Mouse (Mus musculus) urinary bladder, postnatal 36 days (tissue): Measurements from ENCODE around the gene Gm7075.
"Not testable (repeated sequence)": the region's sequence is repeated elsewhere in the genome, so short reads cannot be mapped to it uniquely, and the experiment has no call there.

Experiments
- DNase-seq, 2 experiments: peaks; one replicate each; pipeline ENCODE4 v3.0.0; 2022; ENCODE audit warnings: low spot score in 2 of 2, mixed read lengths in 1 of 2

Gm7075 gene

DNA sequence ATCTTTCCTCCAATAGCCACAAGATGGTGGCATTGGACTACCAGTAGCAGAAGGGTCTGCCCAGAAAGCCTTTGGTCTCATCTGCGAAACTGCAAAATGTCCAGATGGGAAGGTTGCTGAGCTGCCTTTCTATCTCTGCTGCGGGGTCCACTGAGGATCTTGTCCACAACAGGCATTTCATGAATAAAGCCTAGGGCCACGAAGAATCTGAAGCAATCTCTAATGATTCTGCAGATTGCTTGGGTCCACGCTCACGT lies 1.1 kb upstream of the Gm7075 start:
- no peak for DNase-seq

DNA sequence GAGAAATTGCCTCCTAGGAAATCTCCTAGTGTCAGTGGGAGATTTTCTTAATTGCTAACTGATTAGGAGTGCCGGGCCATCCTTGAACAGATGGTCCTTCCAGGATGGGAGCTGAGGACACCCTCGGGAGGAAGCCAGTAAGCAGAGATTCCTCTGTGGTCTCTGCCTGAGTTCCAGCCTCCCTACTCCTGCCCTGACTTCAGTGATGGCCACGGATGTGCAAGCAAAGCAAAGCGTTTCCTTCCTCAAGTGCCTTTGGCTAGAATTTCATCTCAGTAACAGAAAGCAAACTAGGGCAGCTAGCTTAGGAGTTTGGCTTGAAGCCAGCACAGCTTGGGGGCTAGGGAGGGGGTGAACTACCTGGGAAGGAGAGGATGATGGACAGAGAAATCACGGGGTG lies 4.5 kb downstream of the Gm7075 start:
- DNase-seq: no peak

DNA sequence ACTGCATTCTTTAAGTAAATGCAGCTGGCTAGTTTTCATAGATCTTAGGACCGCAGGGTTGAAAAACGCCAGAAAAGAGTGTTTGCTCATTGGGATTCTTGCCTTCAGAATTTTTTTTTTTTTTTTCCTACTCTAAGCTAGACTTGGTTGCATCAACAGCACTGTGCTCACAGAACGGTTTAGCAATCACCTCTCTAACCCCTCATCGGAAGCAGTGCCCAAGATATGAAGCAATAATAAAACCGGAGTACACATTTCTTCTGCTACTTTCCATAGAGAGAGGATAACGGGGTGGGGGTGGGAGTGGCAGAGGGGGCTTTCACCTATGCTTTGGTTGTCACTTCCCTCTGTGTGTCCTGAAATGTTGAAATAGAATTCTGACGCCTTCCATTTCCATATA lies 5.7 kb downstream of the Gm7075 start:
- DNase-seq: no peak

DNA sequence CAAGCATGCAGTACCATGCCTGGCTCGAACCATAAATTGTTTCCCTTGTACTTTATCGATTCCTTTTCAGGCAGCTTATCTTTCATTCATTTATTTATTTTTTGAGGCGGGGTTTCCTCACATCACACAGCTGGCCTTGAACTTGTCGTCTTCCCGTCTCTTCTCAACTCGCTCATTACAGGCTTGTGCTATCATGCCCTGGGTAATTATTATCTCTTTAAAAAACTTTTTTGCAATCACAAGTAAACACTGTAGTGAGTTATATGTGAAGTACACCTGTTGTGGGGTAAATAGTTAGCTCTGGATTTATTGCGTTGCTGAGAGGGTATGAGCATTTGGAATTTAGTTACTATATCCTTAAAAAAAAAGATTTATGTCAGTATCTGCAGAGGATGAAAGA lies 6.3 kb downstream of the Gm7075 start:
- DNase-seq: no peak

DNA sequence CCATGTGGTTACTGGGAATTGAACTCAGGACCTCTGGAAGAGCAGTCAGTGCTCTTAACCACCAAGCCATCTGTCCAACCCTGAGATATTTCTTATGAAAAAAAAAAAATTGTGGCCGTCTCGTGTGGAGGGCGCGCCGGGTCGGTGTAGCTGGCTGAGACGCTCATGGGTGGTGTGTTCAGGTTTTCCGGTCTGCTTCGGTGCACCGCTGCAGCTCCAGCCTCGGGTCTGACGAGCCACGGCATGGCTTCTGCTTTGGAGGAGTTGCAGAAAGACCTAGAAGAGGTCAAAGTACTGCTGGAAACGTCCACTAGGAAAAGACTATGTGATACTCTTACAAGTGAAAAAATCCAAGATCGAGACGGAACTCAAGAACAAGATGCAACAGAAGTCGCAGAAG lies 8.8 kb downstream of the Gm7075 start:
- DNase-seq: no peak

DNA sequence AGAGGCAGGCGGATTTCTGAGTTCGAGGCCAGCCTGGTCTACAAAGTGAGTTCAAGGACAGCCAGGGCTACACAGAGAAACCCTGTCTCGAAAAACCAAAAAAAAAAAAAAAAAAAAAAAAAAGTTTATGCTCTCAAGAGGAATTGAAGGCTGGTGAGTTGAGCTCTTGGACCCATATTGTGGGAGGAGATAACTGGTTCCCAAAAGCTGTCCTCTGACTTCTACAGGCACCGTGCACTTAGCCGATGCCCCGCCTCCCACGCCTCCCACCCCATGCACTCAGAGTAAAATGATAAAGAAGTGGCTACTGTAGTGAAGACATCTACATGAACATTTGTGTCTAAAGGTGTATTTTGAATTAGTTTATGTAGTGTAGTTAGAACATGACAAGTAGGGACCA lies 9.9 kb downstream of the Gm7075 start:
- not testable (repeated sequence) for DNase-seq

DNA sequence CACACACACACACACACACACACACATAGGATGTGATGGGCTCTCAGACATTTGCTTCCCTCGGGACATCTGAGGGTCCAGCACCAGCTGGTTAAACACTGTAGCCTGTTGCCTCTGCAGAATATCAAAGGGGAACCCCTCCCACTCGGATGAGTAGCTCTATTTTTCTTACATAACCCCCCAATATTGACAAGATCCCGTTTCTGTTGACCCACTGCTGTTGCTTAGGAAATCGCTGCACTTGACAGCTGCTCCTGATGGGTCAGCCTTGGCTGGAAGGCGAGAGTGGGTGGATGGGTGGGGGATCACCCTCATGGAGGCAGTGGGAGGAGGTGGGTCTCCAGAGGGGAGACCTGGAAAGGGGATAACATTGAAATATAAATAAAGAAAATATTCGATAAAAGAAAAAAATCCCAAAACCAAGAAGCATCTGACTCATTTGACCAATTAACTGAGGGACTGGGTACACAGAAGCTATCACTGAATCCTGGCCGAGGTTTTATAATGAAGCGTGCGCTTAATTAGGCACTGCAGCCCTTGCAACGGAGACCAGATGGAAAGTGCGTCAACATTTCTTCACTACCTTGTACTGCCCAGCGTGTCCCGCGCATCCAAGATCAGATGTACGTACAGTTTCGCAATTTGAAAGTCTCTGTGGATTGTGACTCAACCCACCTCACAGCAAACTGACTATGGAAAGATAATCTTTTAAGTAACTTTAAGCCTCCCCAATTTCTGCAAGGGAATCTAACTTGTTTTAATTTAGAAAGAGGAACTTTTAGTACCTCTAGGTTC lies 11.2 kb downstream of the Gm7075 start:
- DNase-seq: no peak

DNA sequence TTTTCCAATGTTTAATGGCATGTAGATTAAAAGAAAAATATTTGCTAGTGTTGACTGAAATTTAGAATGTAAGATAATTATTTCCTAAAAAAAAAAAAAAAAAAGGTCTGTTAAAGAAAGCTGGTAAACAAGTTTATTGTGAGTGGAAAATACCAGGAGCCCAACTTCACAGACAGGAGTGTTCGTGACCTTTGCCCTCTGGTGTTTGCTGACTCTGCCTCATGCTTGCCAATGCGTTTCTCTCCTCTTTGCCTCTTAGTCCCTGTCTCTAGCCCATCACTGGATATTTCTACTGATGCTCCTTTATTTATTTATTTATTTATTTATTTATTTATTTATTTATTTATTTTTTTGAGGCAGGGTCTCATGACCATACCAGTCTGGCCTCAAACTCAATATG lies 18.0 kb downstream of the Gm7075 start:
- no peak for DNase-seq

DNA sequence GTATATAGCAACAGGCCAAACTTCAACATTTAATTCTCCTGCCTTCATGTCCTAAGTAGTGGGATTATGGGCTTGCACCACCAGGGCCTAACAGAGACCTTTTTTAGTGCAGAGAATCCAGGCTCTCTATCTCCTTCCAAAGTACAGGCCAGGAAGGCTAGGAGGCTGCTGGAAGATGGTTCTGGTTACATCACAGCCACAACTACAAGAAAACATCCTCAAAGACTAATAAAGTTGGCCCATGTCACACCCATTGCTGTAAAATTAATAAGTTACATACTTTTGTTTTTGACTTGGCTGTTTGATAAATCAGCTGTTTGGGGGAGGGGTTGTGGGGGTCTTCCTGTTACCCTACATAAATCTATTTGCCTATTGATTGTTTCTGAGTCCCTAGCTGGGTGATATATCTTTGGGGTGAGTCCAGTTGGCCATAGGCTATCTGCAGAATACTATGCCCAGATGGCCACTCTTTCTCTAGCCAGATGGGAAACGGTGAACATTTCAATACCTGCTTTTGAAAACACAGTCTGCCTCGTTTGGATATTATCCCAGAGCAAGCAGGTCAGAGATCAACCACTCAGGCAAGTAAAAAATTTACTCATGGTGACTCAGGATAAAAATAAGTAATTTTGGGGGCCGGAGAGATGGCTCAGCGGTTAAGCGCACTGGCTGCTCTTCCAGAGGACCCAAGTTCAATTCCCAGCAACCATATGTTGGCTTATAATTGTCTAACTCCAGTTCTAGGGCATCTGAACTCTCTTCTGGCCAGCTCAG lies 18.7 kb downstream of the Gm7075 start:
- DNase-seq: no peak

DNA sequence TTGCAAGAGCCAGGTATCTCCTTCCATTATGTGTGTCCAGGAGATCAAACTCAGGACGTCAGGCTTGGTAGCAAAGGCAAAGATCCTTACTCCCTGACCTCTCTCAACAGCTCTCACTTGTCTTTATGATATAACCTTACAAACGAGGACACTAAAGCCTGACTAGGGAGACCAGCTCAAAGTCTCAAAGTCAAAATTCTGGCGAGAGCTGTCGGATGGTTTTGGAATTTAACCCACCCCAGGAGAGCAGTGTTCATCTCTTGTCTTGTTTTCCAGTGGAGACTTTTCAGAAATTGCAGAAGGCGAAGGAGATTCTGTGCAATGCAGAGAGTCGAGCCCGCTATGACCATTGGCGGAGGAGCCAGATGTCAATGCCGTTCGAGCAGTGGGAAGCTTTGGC lies 24.6 kb downstream of the Gm7075 start:
- no peak for DNase-seq

DNA sequence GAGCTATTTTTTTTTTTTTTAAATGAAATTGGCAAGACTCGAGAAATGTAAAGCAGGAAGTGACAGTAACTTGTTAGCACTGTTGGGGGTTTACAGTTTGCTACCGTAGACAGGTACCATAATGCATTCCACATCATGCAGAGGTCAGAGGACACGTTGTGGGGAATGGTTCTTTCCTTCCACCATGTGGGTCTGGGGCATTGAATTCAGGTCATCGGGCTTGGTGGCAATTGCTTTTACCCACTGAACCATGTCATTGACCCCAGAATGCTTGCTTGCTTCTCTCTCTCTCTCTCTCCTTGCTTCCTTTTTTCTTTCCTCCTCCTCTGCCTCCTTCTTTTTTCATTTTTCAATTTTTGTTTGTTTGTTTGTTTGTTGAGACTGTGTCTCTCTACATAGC lies 32.6 kb downstream of the Gm7075 start:
- no peak for DNase-seq

DNA sequence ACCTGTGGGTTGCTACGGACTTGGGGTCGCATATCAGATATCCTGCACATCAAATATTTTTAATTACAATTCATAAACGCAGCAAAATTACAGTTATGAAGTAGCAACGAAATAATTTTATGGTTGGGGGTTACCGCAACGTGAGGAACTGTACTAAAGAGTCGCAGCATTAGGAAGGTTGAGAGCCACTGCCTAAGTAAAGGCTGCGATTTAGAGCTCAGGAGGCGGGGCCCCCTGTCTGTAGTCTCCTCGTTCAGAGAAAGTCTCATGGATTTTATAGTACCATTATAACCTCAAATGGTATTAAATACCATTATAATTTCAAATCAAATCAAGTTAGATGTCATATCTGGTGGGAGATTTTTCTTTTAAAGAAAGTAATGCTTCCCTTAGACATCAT lies 34.6 kb downstream of the Gm7075 start:
- no peak for DNase-seq

DNA sequence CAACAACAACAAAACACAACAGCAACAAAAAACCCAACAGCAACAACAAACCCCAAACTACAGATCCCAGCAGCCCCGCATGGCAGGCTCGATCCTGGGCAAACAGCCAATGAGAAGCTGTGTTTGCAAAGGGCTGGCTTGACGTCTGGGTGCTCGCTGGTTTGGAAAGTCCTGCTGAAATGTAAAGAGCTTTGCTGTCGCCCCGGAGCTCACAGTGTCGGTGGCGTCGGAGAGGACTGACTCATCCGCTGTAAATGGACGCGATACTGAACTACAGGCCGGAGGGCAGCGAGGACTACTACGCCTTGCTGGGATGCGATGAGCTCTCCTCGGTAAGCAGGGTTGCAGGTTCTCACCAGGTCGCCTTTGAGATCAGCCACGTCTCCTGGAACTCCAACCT lies 35.1 kb downstream of the Gm7075 start:
- DNase-seq: peak; percentile 68 to 84

DNA sequence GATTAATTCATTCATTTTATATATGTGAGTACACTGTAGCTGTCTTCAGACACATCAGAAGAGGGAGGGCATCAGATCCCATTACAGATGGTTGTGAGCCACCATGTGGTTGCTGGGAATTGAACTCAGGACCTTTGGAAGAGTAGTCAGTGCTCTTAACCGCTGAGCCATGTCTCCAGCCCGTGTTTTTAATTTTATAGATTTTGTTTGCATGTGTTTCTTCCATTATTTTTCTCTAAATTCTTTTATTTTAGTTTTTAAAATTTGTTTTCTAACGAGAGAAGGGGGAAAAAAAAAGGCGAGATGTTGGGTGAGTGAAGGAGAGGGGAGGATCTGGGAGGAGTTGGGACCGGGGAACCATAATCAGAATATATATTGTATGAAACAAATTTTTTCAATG lies 35.7 kb downstream of the Gm7075 start:
- DNase-seq: not testable (repeated sequence)

DNA sequence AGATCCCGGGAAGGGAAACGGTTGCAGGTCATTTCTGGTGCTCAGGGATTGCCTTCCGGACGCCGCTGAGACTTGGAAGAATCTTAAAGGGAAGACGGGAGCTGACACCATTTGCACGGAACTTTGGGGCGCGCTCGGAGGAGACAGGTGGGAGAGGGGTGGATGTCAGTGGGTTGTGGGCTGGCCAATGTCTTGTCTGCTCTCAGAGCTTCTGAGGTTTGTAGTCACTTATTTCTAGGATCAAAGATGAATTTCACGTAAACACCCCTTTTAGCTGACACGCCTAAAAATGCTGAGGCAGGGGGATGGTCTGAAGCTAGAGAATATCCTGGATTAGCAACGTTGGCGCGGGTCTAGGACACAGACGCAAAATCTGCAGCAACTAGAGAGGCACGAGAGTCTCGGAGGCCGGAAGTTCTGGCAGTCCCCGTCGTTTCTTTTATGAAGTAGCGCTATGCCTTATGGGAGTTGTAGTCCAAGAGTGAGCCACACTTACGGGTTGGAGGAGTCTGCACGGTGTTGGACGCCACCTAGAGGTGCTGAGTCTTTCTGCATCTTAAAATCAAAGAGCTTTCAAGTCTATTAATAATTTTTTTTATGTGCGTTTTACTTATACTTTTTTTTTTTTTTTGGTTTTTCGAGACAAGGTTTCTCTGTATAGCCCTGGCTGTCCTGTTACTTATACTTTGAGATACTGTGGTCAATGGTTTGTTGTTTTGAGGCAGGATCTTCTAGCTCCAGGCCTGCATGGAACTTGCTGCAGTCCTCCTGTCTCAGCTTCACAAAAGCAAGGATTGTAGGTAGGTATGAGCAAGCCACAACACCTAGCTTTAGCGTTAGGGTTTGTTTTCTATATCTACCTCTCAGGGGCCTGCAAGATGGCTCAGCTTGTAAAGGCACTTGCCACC lies 39.0 kb downstream of the Gm7075 start, which contains the start of gene Dnajc12:
Gene Dnajc12 (plus strand): TSS at position 72 of the 908 bp plus-strand sequence.
- peak; percentile 60 to 74 for DNase-seq

DNA sequence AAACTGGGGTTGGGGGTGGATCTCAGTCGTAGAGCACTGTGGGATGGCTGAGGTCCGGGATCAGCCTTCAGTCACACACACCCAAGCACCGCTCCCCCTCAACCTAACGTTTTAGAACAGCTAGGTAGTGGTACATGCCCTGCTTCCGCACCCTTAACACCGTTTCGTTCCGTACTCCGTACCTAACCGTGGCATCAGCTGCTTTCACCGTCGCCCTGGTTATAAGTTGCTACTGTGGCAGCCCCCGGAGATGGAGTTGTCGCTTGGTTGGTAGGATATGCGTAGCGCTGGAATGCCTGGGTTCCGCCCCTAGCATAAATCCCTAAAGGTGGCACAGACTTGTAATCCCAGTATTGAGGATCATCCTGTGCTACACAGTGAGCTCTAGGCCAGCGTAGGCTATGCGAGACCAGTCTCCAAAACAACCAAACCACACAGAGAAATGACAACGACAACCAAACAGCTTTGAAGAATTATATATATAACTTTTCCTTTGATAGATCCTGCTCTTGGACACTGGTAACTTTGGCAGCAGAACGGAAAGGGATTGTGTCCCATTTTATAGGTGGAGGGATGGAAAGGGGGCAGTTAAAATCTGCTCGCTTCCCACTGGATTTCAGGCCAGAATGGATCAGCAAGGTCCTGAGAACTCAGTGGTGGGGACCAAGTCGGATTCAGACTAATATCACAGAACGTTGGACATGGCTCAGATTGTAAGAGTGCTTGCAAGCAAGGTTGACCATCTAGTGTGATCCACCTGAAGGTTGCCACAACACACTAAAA lies 39.9 kb downstream of the Gm7075 start, which contains the start of gene Sirt1:
Gene Sirt1 (minus strand): TSS at position 207 of the 783 bp plus-strand sequence.
- no peak for DNase-seq

DNA sequence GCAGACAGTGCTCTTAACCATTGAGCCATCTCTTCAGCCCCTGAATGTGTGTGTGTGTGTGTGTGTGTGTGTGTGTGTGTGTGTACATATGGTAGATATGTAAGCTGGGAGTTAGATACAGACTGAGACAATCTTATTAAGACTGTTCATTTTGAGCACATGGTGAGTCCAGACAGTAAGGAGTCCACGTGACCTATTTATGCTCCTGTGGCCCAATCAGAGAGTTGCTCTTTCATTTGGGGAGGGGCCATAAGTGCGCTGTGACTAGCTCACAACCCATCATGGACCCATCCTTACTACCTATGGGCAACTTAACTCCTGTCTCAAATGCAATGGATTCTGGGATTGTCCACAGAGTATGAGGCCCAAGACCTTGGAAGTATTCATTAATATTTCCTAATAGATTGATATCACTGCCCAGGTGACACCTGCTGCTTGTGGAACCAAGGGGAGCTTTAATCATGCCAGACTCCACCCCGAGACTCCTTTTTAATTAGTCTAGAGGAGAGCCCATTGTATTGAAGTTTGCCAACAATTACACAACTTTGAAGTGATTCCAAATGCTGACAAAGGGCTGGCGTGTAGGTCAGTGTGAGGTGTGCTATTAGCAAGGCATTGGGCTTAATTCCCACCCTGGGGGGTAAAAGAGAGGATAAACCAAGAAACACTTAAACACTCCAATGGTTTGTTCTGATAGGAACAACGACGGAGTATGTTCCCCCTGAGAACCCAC lies 42.5 kb downstream of the Gm7075 start:
- DNase-seq: no peak

DNA sequence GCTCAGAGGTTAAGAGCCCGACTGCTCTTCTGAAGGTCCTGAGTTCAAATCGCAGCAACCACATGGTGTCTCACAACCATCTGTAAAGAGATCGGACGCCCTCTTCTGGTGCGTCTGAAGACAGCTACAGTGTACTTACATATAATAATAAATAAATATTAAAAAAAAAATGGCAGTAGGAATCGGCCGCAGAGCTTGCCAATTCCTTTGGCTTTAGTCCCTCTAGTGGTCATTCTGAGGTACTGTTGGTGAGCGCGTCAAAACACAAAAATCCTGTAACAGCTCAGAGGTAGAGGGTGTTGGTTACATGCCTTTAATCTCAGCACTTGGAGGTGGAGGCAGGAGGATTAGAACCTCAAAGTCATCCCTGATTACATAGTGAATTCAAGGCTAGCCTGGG lies 44.1 kb downstream of the Gm7075 start:
- DNase-seq: peak; percentile 38 to 50

DNA sequence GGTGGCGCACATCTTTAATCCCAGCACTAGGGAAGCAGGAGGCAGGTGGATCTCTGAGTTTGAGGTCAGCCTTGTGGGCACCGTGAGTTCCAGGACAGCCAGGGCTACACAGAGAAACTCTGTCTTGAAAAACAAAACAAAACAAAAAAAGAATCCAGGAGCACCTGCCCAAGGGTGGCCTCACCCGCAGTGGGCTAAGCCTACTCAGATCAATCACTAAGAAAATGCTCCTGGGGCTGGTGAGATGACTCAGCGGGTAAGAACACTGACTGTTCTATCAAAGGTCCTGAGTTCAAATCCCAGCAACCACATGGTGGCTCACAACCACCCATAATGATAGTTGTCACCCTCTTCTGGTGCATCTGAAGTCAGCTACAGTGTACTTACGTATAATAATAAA lies 45.3 kb downstream of the Gm7075 start:
- no peak for DNase-seq
